Mouse (Mus musculus) liver (tissue): ENCODE measurements around the gene Cdh16.
A peak's percentile ranks its signal among the peaks of the same experiment; 100 is the strongest.
"Not testable (repeated sequence)": the region's sequence is repeated elsewhere in the genome, so short reads cannot be mapped to it uniquely, and the experiment has no call there.

ENCODE experiments used
- DNase-seq: peaks from one replicate; pipeline ENCODE4 v3.0.0-alpha.2; 2020; ENCODE audit warnings: mixed read lengths

Gene Cdh16

DNA sequence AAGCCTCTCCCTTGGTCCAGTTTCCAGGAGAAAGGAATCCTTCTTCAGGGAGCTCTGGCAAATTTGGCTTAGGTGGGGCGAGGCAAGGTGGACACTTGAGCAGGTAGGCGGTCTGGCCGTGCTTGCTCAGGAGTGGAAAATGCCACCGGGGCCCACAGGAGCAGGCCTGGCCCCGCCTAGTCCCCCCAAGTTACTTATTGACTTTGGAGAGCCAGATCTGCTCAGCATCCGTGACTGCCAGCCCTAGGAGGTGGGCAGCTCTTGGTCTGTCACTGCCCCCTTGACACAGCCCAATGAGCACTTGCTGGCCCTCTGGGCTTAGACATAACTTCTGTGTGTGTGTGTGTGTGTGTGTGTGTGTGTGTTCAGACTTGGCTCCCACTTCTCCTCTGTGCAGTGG, at the start of gene Cdh16:
Cdh16 (minus strand) TSS at position 236 of the 400 bp plus-strand sequence.
- no peak for DNase-seq

DNA sequence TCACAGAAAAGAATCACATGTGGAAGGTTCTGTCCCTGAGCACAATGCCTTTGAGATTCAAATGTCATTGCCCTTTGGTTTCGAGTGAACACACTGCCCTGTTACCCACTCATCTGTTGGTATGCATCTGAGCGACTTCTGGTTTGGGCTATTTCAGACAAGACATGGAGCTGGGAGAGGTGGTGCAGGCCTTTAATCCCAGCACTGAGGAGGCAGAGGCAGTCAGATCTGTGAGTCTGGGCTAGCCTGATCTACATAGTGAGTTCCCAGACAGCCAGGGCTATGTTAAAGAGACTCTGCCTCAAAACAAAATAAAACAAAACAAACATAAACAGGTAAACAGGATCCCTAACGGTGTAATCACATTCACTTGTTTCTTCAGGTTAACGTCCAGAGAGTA, 31.4 kb upstream of the Cdh16 start:
- no peak for DNase-seq

DNA sequence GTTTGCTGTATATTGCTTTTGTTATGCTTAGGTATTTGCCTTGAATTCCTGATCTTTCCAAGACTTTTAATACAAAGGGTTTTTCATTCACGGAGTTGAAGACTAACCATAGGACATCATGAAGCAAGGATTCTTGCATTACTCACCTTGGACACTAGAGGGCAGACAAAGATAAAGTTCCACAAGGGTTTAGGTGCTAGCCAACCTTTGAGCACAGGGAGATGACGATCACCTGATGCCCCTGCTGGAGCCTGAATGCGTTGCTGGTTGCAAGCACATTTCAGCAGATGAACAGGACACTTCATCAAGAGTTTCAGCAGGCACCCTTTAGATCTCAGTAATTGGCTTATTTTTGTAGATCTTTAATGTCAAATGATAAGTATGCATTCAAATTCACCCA, 30.8 kb upstream of the Cdh16 start:
- DNase-seq = peak; percentile 52

DNA sequence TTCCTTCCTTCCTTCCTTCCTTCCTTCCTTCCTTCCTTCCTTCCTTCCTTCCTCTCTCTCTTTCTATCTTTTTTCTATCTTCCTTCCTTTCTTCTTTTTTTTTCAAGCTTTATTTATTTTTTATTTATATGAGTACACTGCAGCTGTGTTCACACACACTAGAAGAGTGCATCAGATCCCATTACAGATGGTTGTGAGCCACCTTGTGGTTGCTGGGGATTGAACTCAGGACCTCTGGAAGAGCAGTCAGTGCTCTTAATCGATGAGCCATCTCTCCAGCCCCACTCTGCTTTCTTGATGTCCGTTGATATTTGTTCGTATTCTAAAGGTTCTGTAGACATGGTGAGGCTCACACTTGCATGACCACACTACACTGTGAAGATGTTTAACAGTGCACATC, 20.0 kb upstream of the Cdh16 start:
- not testable (repeated sequence) for DNase-seq

DNA sequence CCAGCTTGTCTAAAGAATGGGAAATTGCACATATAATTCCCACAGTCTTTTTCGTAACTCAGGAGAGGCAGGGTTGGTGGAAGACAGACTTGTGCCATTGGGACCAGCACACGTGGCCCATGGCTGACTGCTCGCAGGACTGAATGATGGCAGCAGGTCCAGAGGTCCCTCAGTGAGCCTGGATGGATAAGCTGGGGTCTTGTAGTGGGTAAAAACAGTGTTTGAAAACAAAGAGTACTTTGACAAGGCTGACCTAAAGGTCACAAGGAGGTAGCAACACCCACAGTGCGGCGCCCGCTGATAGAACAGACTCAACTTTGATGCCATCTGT, 18.1 kb upstream of the Cdh16 start:
- DNase-seq = no peak

DNA sequence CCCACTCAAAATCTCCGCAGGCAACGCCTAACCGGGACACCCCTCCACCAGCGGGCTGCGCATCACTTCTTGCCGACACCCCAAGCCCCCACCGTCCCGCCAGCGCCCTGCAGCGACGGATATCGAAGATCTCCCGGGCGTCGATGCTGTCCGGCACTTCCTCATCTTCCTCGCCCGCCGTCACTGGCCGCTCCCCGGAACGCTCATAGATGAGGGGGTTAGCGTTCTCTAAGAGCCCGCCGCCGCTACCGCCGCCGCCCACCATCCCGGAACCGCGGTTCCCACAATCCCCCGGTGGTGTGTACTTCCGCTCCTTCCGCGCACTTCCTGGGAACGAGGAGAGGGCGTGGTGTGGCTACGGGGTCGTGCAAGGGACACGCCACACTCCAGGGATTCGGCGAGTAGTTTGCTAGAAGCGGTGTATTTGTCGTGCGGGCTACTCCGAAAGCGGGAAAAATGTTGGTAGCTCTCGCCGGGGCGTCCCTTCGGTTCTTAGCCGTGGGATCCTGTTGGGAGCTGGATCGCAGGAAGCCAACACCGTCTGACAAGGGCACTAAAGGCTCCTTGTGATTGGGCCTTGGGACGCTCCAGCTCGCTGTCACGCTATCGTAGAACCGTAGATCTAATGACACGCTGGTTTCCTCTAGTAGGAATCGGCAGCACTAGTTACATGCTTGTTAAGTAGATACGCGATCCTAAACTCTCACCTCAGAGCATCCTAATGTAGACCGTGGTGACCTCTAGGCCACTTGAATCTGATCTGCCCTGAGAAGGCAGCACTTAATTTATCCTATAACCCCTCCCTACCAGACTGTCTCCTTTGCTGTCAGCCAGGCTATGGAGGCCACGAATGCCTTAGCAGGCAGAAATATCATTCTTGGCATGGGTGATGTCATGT, 17.5 kb upstream of the Cdh16 start, which contains the start of gene Ciao2b:
Ciao2b (minus strand) TSS at position 540 of the 898 bp plus-strand sequence.
- peak; percentile 89 for DNase-seq

DNA sequence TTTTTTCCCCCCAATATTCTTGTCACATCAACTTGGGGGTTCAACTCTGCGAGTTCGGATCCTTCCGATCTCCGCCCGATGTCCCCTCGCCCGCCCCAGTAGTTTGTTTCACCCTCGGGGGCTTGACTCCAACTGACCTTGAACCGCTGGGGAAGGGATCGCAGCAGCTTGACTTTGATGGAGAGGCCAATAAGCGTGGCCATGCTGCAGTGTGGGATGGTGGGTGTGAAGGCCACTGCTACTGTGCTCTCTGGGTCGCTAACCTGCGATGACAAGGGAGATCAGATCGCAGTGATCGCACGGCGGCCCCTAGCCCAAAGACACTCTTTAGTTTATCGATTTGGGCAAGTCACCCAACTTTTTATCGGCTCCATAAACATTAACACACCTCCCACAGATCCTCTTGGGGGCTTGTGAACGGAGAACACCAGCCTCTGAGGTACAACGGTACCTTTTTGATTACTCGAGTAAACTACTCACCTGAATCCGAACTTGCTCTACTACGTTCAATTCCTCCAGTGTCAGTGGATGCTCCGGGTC, 16.7 kb upstream of the Cdh16 start:
- DNase-seq = no peak

DNA sequence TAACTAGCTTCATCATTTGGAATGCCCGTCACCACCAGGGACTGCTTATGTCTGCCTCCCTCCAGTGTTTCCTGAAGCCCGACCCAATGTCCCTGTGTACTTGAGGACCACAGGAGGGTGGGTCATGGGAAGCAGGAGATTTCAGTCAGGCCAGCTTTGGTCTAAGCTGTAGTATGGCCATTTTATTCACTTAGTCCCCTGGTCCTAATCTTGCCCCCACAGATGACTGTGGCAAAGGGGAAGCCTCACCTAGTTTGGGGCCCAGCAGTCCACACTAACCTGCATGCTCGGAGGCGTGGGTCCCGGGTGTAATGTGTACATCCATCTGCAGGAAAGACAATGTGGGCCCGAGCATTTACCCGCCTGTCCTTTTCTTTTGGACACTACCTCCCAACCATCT, 16.0 kb upstream of the Cdh16 start:
- DNase-seq = no peak

DNA sequence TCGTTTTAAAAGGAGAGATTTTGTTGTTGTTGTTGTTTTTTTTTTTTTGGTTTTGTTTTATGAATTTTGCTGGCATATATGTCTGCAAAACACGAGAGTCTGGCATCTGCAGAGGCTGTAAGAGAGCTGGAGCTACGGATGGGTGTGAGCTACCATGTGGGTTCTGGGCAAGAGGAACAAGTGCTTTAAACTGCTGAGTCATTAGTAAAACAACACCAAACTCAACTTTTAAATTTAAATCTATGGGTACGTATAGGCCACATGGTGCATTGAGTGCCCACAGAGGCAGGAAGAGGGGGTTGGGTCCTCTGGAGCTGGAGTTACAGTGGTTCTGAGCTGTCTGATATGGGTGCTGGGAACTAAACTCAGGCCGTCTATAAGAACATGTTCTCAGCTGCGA, 13.8 kb upstream of the Cdh16 start:
- DNase-seq = no peak

DNA sequence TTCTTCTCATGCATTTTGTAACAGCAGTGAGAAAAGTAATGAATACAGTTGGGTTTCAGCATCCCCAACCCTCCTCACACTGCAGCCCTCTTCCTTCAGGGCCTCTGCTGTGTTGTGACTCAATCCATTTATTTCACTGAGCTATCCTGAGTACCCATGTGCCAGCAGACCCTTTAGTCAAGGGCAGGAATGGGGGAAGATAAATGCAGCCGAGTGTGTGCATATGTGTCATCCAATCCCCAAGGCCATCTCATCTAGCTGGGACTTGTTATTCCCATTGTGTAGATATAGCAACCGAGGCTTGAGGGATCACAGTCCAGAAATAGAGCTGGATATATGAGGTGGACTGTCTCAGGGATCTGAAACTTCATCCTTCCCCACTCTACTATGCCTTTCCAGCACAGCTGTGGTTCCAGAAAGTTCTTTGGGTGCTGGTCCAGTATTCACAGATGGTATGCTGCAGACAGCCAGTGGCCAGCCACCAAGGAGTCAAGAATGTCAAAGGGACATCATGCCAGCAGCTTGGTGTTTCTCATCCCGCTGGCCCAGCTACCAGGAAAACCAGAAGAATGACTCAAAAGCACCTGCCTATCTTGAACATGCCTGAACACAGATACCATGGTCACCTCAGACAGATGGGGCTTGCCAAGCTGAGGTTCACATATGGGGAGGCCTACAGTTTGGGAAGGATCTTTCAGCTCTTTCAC, 11.0 kb upstream of the Cdh16 start:
- DNase-seq = no peak

DNA sequence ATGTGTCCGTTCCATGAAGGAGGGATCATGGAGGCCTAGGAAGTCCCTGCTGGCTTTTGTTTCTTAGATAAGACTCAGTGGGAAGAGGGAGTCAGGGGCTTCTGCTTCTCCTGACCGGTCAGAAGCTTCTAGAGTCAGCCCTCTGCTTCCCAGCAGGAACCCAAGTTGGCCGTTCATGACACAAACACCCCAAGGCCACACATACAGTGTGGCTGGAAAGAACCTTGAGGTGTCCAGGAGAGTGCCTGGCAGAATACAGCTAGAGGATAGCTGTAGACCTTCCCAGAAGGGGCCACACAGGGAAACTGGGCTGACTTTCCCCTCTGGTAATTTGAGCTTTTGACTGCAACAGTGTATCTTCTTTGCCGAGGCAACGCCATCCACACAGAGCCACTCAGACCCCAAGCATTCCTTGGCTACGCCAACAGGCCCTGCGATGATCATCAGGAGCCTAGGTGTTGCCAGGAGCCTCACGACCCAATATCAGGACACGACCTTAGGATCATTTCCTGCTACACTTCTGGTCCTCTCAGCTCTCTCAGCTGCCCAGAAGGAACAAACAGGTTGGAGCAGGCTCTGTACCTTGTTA, 9.1 kb upstream of the Cdh16 start:
- no peak for DNase-seq

DNA sequence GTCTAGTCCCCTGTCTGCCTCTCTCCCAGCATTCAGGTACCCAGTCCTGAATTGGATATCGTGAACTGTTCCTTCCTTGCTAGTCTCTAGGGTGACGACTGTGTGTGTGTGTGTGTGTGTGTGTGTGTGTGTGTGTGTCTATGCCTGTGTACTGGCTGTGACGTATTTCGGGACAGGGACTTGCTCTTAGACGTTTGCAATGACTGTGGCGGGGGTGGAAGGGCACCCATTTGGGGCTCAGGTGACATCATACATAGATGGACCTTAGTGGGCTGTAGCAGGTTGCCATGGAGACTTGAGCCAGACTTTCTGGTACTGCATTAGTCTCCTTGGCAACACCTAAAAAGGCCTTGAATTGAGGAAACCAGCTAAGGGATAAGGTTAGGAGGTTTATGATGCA, 8.3 kb upstream of the Cdh16 start:
- no peak for DNase-seq

DNA sequence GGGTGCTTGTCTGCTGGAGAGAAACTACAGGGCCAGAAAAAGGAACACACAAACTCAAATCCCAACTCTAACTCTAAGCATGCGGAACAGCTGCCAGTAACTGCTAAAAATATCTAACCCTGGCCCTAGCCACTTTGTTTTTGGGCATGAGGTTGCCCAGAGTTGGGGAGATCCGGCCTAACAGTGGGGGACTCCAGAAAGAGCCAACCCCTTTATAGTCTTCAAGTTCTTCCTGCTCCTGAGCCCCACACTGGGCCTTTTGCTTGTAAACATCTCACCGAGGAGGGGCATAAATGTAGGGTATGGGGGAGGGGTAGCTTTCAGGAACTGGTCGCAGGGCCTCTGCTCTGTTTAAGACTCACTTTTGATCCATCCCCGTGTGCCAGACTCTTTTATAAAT, 7.8 kb upstream of the Cdh16 start:
- no peak for DNase-seq

DNA sequence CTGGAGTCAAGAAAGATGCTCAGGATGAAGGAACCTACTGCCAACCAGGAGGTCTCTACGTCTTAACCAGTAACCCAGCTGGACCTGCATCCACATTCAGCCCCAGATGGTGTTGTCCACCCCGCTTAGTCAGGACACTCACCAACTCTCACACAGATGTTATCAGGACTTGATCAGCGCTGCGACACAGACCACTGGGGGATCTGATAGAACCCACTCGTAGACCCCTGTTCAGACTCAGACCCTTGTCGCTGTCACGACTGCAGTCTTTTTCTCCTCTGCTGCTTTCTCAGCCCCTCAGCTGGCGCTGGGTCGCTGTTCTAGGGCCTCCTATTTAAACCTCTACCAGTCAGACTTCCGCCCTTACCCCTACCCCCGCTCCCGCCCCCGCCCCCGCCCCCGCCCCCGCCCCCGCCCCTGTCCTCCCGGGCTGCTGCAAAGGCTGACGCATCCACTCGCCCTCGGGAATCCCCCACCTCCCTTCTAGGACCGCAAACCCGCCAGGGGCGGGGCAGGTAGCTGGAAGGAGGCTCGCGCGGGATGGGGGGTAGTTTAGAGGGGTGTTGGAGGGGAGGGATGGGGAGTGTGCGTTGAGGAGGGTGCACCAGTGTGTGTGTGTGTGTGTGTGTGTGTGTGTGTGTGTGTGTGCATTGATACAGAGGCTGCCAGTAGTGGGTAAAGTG, 6.9 kb upstream of the Cdh16 start, which contains the start of gene Rrad:
Rrad (minus strand) TSS at position 347 of the 683 bp plus-strand sequence.
- DNase-seq = peak; percentile 48

DNA sequence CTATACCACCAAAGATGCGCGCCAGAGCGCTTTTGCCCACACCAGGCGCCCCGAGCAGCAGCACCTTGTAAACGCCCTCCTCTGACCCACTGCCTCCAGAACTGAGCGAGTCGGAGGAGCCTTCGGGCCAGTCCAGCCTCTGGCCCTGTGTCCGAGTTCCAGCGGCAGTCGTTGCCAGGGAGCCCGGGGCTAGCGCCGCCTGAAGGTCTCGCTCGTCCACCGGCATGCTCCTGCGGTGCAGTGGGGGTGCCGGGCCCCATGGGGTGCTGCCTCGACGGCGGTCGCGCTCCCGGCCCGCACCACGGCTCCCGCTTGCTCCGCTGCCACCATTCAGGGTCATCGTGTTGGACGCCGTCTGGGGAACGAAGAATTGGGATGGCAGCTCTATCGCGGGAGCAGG, 6.4 kb upstream of the Cdh16 start:
- DNase-seq = no peak

DNA sequence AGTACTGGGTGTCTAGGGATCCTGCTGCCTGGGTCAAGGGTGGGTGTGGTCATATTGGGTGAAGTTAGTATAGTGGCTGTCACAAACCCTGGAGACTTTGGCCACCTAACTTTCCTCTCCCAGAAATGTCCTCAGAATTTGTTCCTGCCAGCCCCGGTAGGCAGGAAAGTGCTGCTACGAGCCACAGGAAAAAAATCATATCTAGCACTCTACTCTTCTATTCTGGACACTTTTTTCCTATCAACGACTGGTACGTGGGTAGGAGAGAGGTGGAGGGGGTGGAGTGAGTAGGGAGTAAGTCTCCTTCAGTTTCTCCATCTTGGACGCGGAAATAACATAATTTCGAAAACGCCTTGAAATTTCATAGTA, 5.9 kb upstream of the Cdh16 start:
- DNase-seq = no peak

DNA sequence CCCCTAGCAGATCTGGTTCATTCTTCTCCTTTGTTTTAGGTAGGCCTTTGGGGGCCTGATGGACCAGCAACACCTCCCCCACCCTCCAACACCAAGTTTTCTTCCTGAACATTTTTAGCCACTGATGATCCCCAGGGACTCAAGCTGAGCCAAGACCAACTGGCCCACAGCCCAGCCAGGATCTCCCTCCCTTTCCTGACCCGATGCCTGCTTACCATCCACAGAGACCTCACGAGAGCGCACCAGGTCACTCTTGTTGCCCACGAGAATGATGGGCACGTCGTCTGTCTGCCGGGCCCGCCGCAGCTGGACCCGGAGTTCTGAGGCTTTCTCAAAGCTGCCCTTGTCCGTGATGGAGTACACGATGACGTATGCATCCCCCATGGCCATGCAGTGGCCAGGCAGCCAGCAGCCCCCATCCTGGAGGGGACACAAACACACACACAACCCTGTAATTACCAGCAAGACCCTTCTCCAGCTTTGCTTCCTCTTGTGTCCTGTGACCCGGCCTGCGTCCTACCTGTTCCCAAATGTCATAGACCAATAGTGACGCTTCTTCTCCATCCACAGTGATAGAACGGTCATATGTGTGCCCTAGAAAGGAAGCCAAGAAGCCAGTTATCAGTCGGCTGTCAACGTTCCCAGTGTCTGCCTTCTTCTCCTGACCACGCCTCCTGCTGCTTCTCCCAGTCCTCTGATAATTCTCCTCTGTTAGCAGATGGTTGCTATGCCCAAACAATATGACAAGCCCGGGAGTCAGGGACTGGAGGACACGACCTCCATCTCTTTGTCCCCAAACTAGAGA, 5.3 kb upstream of the Cdh16 start:
- no peak for DNase-seq

DNA sequence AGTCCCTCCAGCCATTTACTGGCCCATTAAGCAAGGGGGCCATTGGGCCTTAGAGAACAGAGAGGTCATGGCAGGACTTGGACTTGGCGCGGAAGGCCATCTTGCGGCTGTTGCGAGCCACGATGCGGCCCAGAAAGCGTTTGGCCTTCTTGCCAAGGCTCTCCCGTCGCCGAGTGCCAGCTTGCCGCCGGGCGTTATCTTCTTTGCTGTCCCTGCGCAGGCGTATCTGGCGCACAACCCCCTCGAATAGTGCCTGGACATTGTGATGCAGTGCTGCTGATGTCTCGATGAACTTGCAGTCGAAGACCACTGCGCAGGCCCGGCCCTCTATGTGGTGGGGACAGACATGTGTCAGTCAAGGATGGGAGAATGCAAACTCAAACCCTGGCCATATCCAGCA, 4.2 kb upstream of the Cdh16 start:
- DNase-seq = no peak

DNA sequence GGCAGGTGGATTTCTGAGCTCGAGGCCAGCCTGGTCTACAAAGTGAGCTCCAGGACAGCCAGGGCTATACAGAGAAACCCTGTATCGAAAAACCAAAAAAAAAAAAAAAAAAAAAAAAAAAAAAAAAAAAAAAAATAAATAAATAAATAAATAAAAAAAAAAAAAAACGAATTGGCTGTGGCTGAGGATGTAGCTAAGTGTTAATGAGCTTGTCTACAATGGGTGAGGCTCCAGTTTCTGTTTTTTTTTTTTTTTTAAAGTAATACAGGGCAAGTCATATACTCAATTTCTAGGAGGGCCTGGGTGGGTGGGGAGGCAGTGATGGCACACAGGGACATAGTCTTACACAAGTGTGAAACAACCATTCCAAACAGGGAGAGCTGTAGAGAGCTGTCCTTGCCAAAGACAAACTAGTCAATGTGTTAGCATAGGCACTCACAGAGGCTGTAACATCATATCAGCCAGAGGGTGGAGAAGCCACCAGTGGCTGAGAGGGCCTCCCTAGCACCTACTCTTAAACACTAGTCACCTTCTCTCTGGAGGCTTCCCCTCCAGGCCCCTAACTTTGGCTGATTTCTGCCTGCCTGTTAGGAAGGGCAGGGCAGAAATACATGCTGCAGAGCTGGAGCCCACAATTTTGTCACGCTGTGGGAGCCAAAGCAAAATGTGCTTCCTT, 3.0 kb upstream of the Cdh16 start:
- no peak for DNase-seq

DNA sequence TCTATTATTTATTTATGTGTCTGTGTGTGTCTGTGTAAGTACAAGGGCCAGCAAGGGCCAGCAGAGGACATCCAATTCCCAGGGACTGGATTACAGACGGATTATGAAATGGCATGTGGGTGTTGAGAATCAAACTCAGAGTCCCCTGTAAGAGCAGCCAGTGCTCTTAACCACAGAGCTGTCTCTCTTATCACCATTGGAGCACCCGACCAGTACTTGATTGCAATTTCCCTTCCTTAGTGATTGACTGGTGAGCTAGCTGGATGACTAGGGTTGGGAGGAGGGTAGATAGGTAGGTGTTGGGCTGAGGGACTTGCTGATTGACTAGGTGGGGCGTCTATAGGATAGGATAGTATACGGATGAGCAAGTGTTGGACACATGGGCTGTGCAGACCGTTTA, 3.4 kb downstream of the Cdh16 start:
- no peak for DNase-seq

DNA sequence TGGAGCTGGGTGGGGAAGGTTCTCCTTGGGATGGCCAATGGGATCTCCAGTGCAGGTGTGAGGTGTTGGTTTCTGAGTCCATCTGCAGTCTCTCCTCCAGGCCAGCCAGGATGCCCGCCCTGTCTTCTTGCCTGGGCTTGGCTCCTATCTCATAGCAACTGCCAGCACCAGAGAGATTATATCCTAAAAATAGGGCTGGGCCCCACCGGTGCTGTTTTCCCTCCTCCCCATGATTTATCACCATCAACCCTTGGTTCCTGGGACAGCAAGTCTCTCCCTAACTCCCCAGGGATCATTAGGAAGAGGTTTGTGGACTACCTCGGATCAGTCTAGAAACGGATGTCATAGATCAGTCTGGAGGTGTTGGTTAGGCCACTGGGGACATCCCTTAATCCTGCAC, 11.1 kb downstream of the Cdh16 start:
- no peak for DNase-seq

DNA sequence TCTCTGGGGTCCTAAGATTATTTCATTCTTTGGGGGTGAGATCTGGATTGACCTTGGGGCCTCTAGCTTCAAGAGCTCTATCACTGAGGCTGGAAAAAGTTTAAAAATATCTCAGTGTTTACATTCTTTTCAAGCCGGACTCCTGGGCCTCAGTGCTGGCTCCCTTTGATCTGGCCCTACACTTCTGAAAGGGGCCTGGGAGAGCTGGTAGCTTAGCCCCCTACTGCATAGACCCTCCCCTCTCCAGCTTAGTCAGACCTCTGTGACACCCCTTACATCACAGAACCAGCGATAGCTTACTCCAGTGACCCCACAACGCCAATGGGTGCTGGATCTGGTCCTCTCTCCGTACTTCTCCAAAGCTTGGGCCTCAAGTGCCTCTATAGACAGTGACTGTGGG, 12.6 kb downstream of the Cdh16 start:
- DNase-seq = no peak
